Comparison of ENCODE assay signal across 14 mouse cellular contexts in the genomic region with DNA sequence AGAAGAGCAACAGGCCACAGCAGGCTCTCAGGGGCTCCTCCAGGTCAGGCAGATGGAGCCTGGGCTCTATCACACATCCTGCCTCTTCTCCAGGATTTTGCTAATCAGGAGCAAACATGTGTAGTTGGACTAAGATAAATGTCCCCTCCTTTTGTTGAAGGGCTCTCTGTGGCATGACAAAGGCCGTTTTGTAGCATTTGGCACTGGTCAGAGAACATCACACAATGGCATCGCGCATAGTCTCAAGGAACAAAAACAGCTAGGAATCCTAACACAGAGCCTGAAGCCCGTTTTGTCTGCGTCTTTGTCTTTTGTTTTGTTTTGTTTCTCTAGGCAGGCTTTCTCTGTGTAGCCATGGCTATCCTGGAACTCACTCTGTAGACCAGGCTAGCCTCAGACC. TPM values are rescaled to one million over a fixed set of nuclear protein-coding genes. Genes with fewer than 3 reads are reported as not detected.
DNase-seq lines count a peak whose midpoint lies in the region; ATAC-seq lines count a peak whose summit lies in the region.
"Had no signal": no experiment of that assay in that cellular context is flagged by ENCODE, and none has a peak within 500 bp of the region (broad histone marks: within the 10 kb centered on the region; RNA-seq: fewer than 3 reads in every experiment).

No protein-coding gene starts in this region.

- DNase-seq in heart, adult 9 months (ENCODE audit: low spot score in 2 of 2), result no peak
- DNase-seq in midbrain, embryonic 10.5 days (ENCODE audit: low spot score), result no peak
- peak; percentile 61 for DNase-seq in embryo, embryonic 10.5 days (ENCODE audit: low spot score)
- no peak for DNase-seq in retina, postnatal 1 day
- DNase-seq in ovary, postnatal 14 days (ENCODE audit: low spot score), result no peak
- DNase-seq: kidney, adult 2 months; kidney, postnatal 36 days; lung, postnatal 36 days; thymus, postnatal 4 days had no signal

- H3K9ac ChIP-seq in heart, embryonic 16.5 days (ENCODE audit: low read length), result no peak overlapping the region
- no peak overlapping the region for H3K9ac ChIP-seq in midbrain, embryonic 15.5 days
- no peak overlapping the region for H3K9ac ChIP-seq in liver, embryonic 15.5 days
- H3K9ac ChIP-seq: hindbrain, embryonic 15.5 days had no signal

- peak overlapping the region; percentile 52 for H3K27ac ChIP-seq in heart, embryonic 16.5 days (ENCODE audit: low read length)
- H3K27ac ChIP-seq in midbrain, embryonic 10.5 days (replicated peaks), result peak overlapping the region; percentile 90
- no peak overlapping the region for H3K27ac ChIP-seq in midbrain, embryonic 15.5 days
- peak overlapping the region; percentile 38; the same call in 1 of the 2 replicates for H3K27ac ChIP-seq in liver, embryonic 15.5 days (replicated peaks)
- H3K27ac ChIP-seq: hindbrain, embryonic 15.5 days had no signal

- 53% methylated on average over 5 of the region's 5 CpGs for WGBS in heart, embryonic 16.5 days
- 64% methylated on average over 5 of the region's 5 CpGs for WGBS in midbrain, embryonic 10.5 days
- WGBS in midbrain, embryonic 15.5 days, result 52% methylated on average over 5 of the region's 5 CpGs
- 53% methylated on average over 5 of the region's 5 CpGs for WGBS in liver, embryonic 15.5 days (ENCODE audit: insufficient replicate concordance)

- H3K4me1 ChIP-seq in heart, embryonic 16.5 days (ENCODE audit: control insufficient read depth, insufficient read depth, low read length), result no peaks in the 10 kb centered on the region; the same call in 1 of the 2 replicates
- peaks cover 44% of the 10 kb centered on the region for H3K4me1 ChIP-seq in midbrain, embryonic 10.5 days
- H3K4me1 ChIP-seq in midbrain, embryonic 15.5 days, result peaks cover 10% of the 10 kb centered on the region
- peaks cover 45% of the 10 kb centered on the region for H3K4me1 ChIP-seq in liver, embryonic 15.5 days (replicated peaks)

- no peaks in the 10 kb centered on the region for H3K36me3 ChIP-seq in heart, embryonic 16.5 days (ENCODE audit: control insufficient read depth, insufficient read depth)
- H3K36me3 ChIP-seq in midbrain, embryonic 10.5 days, result no peaks in the 10 kb centered on the region
- H3K36me3 ChIP-seq in midbrain, embryonic 15.5 days (replicated peaks), result no peaks in the 10 kb centered on the region
- H3K36me3 ChIP-seq in liver, embryonic 15.5 days (replicated peaks), result no peaks in the 10 kb centered on the region
- H3K36me3 ChIP-seq: hindbrain, embryonic 15.5 days had no signal

- no peak overlapping the region for H3K4me3 ChIP-seq in heart, embryonic 16.5 days (ENCODE audit: low read length)
- no peak overlapping the region for H3K4me3 ChIP-seq in midbrain, embryonic 10.5 days
- H3K4me3 ChIP-seq in midbrain, embryonic 15.5 days, result no peak overlapping the region
- no peak overlapping the region for H3K4me3 ChIP-seq in liver, embryonic 15.5 days (replicated peaks)
- H3K4me3 ChIP-seq: hindbrain, embryonic 15.5 days had no signal

- H3K4me2 ChIP-seq in heart, embryonic 16.5 days (ENCODE audit: low read depth, low read length), result no peak overlapping the region
- no peak overlapping the region for H3K4me2 ChIP-seq in midbrain, embryonic 15.5 days
- H3K4me2 ChIP-seq in liver, embryonic 15.5 days, result no peak overlapping the region
- H3K4me2 ChIP-seq: hindbrain, embryonic 15.5 days had no signal

- no peaks in the 10 kb centered on the region for H3K27me3 ChIP-seq in heart, embryonic 16.5 days (ENCODE audit: control insufficient read depth, insufficient read depth, low read length)
- H3K27me3 ChIP-seq in midbrain, embryonic 10.5 days (ENCODE audit: low read depth, poor library complexity, severe bottlenecking), result no peaks in the 10 kb centered on the region
- H3K27me3 ChIP-seq in midbrain, embryonic 15.5 days (replicated peaks), result no peaks in the 10 kb centered on the region
- no peaks in the 10 kb centered on the region for H3K27me3 ChIP-seq in liver, embryonic 15.5 days
- H3K27me3 ChIP-seq: hindbrain, embryonic 15.5 days had no signal

- ATAC-seq in heart, embryonic 16.5 days (replicated peaks; ENCODE audit: extremely low read depth, insufficient read depth, low FRiP score), result 0 out of 2 replicates have a peak, but pooled peaks have one; percentile 15
- no peak for ATAC-seq in midbrain, embryonic 15.5 days (replicated peaks)
- ATAC-seq in liver, embryonic 15.5 days (ENCODE audit: insufficient read depth), result no peak
- ATAC-seq: CD4-positive, CD25-positive, alpha-beta regulatory T cell, adult 4 months had no signal

- no peaks in the 10 kb centered on the region for H3K9me3 ChIP-seq in heart, embryonic 16.5 days (replicated peaks; ENCODE audit: control insufficient read depth, low read length)
- H3K9me3 ChIP-seq in midbrain, embryonic 10.5 days (replicated peaks), result no peaks in the 10 kb centered on the region
- no peaks in the 10 kb centered on the region for H3K9me3 ChIP-seq in midbrain, embryonic 15.5 days
- no peaks in the 10 kb centered on the region for H3K9me3 ChIP-seq in liver, embryonic 15.5 days (replicated peaks)
- H3K9me3 ChIP-seq: hindbrain, embryonic 15.5 days had no signal

RNA-seq across cellular contexts. Expression of a gene that starts 1.3 kb away (rescaled TPM):
- polyA plus RNA-seq in heart, embryonic 16.5 days (2015; fragmentation: Nextera tagmentation; extraction: Ambion mirVana), result 19.6 and 22.5 TPM in 2 replicates
- 29.4 and 36.1 TPM in 2 replicates for polyA plus RNA-seq in midbrain, embryonic 10.5 days (2016; fragmentation: Nextera tagmentation; extraction: Ambion mirVana)
- 33.2 and 36.1 TPM in 2 replicates for polyA plus RNA-seq in midbrain, embryonic 15.5 days (2015; fragmentation: Nextera tagmentation; extraction: Ambion mirVana)
- 17.0 and 19.3 TPM in 2 replicates for polyA plus RNA-seq in liver, embryonic 15.5 days (2015; fragmentation: Nextera tagmentation; extraction: Ambion mirVana)

RNA-seq across cellular contexts. Expression of a gene that starts 4.7 kb away (rescaled TPM):
- polyA plus RNA-seq in heart, embryonic 16.5 days (2015; fragmentation: Nextera tagmentation; extraction: Ambion mirVana), result 13.3 TPM in 2 replicates
- 20.8 and 26.1 TPM in 2 replicates for polyA plus RNA-seq in midbrain, embryonic 10.5 days (2016; fragmentation: Nextera tagmentation; extraction: Ambion mirVana)
- polyA plus RNA-seq in midbrain, embryonic 15.5 days (2015; fragmentation: Nextera tagmentation; extraction: Ambion mirVana), result 133 and 136 TPM in 2 replicates
- 4.1 and 5.0 TPM in 2 replicates for polyA plus RNA-seq in liver, embryonic 15.5 days (2015; fragmentation: Nextera tagmentation; extraction: Ambion mirVana)

RNA-seq across cellular contexts. Expression of a gene that starts 25.4 kb away (rescaled TPM):
- polyA plus RNA-seq in heart, embryonic 16.5 days (2015; fragmentation: Nextera tagmentation; extraction: Ambion mirVana), result not detected in 2 replicates
- 0.25 and 0.76 TPM in 2 replicates for polyA plus RNA-seq in midbrain, embryonic 10.5 days (2016; fragmentation: Nextera tagmentation; extraction: Ambion mirVana)
- polyA plus RNA-seq in midbrain, embryonic 15.5 days (2015; fragmentation: Nextera tagmentation; extraction: Ambion mirVana), result 7.8 and 8.9 TPM in 2 replicates
- not detected in 2 replicates for polyA plus RNA-seq in liver, embryonic 15.5 days (2015; fragmentation: Nextera tagmentation; extraction: Ambion mirVana)

RNA-seq across cellular contexts. Expression of a gene that starts 26.4 kb away (rescaled TPM):
- polyA plus RNA-seq in heart, embryonic 16.5 days (2015; fragmentation: Nextera tagmentation; extraction: Ambion mirVana), result 0.53 and 1.0 TPM in 2 replicates
- polyA plus RNA-seq in midbrain, embryonic 10.5 days (2016; fragmentation: Nextera tagmentation; extraction: Ambion mirVana), result 2.0 and 4.6 TPM in 2 replicates
- polyA plus RNA-seq in midbrain, embryonic 15.5 days (2015; fragmentation: Nextera tagmentation; extraction: Ambion mirVana), result 50.5 and 56.2 TPM in 2 replicates
- polyA plus RNA-seq in liver, embryonic 15.5 days (2015; fragmentation: Nextera tagmentation; extraction: Ambion mirVana), result 0.07 and 0.12 TPM in 2 replicates

RNA-seq across cellular contexts. Expression of a gene that starts 39.5 kb away (rescaled TPM):
- polyA plus RNA-seq in heart, embryonic 16.5 days (2015; fragmentation: Nextera tagmentation; extraction: Ambion mirVana), result 31.1 and 35.4 TPM in 2 replicates
- polyA plus RNA-seq in midbrain, embryonic 10.5 days (2016; fragmentation: Nextera tagmentation; extraction: Ambion mirVana), result 53.2 and 61.1 TPM in 2 replicates
- 66.8 and 70.9 TPM in 2 replicates for polyA plus RNA-seq in midbrain, embryonic 15.5 days (2015; fragmentation: Nextera tagmentation; extraction: Ambion mirVana)
- 11.3 and 12.9 TPM in 2 replicates for polyA plus RNA-seq in liver, embryonic 15.5 days (2015; fragmentation: Nextera tagmentation; extraction: Ambion mirVana)
